Mouse (Mus musculus) embryonic fibroblast, embryonic 13.5 days (primary cell): ENCODE measurements around the gene Nr2e3.

Source experiments
- CTCF ChIP-seq: IDR thresholded peaks from 2 replicates; pipeline ENCODE4 v1.5.1; 2011; ENCODE audit warnings: mild to moderate bottlenecking, control low read depth, low read length, moderate library complexity, borderline replicate concordance; ENCODE audit not compliant: insufficient read depth
- POLR2A ChIP-seq: IDR thresholded peaks from 2 replicates; pipeline ENCODE4 v1.6.1; 2011; ENCODE audit warnings: low read depth, mild to moderate bottlenecking, control low read depth, low read length, moderate library complexity

DNA sequence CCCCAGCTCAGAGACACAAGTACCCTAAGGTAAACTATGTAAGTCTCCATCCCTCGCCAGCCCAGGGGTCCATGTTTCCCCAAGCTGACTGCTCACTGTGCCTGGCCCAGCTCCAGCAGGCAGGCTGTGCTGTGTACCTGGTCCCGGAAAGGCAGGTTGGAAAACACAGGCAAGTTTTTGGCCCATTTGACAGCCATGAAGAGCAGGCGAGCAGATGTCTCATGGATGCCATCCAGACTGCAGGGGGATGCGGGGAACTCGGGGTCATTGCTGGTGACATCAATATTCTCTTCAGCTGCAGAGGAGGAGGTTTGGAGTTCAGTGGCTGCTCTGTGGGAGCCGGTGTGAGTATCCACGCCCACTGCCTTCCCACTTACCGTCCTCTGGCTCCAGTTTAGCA lies 12.2 kb downstream of the Nr2e3 start:
- TF ChIP-seq POLR2A (no peak), CTCF (no peak)
